Mouse (Mus musculus): ENCODE measurements around the gene Grin2b.
"Not testable (repeated sequence)": the region's sequence is repeated elsewhere in the genome, so short reads cannot be mapped to it uniquely, and the experiment has no call there.

The Grin2b gene

DNA sequence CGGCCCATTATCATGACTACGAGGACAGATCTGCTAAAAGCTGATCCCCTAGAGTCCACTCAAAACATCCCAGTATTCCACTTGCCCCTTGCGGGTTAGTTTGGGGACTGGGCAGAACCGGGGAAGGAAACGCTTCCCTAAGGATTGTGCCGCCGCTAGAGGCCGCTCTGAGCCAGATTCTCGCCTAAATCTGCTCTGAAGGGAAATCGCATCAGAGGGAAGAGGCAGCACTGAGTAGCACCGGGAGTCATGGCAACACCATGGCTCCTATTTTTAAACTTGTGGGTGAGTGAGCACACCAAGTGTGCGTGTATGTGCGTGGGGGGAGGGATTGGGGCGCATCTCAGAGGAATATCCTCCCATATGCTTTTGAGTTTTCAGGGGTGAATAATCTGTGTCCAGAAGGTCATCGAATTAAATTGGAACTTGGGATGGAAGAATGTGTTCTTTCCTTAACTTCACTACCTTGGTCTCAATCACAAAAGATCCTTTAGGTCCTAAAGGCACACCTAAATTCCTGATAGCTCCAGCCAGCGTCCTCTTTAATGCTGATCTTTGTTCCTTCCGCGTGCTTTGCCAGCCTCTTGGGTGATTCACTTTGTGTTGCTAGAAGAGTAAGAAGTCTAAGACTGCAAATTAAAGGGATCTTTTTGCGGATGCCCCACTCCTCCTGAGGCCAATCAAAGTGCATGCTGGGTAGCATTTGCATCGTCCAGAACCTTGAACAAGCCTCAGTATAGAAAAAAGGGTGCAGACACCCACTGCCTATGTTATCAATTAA lies 265.6 kb downstream of the Grin2b start:
- in situ Hi-C loops (cut with MboI; ENCODE audit: low sequenced_read_pairs) = no loop called here

DNA sequence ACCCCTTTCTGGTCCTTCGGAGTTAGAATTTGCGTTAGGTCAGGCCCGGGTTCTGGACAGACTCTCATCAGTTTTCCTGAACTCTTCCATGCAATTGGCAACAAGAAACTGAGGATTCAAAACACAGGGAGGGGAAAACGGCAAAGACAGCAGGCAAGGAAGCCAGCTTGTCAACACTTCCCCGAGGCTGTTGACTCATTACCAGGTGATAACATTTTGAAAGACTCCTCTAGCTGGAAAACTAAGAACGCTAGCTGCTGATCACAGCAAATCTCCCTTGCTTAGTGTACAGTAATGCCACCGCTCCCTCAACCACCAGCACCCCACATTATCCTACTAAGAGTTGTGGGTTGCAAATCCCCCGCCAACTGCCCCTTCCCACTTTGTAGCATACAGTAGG lies 266.2 kb downstream of the Grin2b start:
- in situ Hi-C loops (cut with MboI; ENCODE audit: low sequenced_read_pairs) = no loop called here

DNA sequence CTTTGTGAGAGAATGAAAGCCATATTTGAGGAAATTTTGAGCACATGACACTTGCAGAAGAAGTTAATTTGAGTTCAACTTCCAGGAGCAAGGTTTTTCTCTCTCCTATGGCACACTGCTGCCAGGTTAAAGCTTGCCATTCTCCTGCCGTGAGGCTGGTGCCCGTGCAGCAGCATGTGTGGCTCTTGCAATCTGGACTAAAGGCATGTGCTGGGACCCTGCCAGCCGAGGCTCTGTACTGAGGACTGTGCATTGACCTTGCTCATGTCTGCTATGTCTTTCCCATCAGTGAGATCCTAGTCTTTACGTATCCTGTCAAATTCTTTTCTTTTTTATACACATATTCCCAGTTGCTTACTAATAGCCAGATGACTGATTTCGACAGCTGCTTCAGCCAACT lies 268.9 kb downstream of the Grin2b start:
- in situ Hi-C loops (cut with MboI; ENCODE audit: low sequenced_read_pairs) = no loop called here

DNA sequence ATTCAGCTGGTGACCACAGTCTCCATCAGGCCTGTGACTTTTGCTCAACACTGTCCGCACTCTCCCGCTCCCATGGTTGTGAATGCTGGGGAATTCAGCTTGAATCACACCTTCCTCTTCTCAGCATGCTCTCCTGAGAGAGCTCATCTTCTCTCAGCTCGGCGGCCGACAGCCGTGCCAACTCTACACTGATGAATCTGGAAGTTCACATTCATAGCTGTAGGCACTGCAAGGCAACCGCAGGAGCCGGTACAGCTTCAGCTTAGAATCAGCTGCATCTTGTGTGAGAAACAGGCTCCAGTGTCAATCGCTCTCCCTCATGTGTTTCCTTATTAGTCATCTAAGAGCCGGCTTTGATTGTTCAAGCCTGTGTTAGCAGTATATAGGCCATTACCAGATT lies 272.9 kb downstream of the Grin2b start:
- in situ Hi-C loops (cut with MboI; ENCODE audit: low sequenced_read_pairs) = no loop called here

DNA sequence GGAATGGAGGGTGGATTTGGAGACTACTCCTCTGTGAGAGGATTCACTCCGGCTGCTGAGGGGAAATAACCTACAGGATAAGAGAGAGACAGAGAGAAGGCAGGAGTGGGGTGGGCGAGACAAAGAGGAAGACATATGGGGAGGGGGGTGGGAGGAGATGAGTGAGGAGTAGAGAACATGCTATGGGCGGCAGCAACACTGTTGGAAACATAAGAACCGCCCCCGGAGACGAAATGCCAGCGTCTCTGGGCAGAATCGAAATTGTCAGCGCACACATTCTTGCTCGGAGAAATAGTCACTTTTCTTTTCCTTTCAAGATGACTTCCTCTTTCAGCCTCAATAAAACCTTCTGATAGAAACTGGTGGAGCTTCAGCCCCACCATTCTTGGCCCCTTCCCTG lies 274.1 kb downstream of the Grin2b start:
- in situ Hi-C loops (cut with MboI; ENCODE audit: low sequenced_read_pairs) = no loop called here

DNA sequence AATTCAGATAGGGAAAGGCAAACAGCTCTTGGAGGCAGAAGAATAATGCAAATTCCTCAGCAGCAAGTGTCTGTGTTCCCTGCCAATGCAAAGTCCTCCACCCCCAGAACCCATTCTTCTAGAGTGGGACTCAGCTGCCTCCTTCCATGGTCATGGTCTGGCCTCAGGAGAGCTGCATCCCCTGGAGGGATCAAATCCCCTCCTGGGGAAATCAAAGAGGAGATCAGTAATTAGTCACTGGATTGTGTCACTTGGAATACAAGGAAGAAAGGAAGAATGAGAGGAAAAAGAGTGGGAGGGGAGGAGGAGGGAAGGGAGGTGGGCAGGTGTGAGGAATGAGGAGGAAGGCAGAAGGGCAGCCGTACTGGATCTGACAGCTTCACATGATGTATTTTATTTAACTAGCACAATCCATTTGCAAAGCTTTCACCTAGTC lies 278.5 kb downstream of the Grin2b start:
- in situ Hi-C loops (cut with MboI; ENCODE audit: low sequenced_read_pairs) = no loop called here

DNA sequence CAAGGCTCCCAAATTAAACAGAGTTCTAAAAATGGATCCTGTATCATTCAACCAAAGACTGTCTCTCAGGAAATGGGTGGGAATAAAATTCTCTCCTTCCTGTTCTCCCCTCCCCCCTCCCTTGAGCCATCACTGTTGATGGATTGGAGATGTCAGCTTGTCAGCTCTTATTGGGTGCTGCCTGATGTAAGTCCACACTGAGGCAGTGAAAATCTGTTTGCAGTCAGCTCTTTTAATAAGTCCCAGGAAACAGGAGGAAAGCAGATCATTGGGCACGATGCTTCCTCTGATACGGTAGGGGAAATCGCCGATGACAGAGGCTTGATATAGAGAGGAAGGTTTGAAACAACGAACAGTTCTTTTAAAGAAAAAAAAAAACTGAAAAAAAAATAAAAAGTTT lies 290.7 kb downstream of the Grin2b start:
- in situ Hi-C loops (cut with MboI; ENCODE audit: low sequenced_read_pairs) = no loop called here

DNA sequence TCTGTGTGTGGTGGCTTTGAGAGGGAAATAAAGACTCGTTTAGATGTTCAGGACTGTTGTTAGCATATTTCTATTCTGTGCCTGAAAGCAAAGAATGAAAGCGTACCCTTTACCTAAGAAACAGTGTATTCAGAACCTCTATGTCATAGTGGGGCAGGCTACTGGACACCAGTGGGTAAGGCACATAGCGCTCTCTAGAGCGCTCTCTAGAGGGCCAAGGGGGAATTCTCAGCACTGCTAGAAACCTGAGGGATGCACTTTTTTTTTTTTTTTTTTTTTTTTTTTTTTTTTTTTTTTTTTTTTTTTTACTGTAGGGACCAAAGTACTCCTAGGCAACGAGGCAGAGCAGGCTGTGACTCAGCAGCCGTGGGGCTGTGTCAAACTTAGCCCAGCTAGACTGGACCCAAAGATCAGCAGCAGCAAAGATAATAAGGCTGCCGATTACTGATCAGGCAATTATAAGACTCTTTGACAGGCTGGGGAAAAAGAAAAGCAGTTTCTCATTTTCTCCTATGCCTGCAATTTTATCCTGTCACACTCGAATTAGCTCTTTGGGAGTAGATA lies 297.1 kb downstream of the Grin2b start:
- in situ Hi-C loops (cut with MboI; ENCODE audit: low sequenced_read_pairs) = no loop called here

DNA sequence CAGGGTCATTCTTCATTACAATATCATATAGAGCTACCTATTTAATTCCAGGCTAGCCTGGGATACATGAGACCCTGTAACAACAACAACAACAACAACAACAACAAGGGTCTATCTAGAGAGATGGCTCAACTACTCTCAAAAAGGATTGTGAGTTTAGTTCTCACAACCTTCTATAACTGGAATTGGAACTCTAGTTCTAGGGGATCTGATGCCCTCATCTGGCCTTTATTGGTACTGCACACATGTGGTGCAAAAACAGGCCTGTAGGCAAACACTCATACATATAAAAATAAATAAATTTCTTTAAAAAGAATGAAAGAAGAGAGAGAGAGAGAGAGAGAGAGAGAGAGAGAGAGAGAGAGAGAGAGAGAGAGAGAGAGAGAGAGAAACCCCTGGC lies 298.7 kb downstream of the Grin2b start:
- in situ Hi-C loops (cut with MboI; ENCODE audit: low sequenced_read_pairs) = no loop called here

DNA sequence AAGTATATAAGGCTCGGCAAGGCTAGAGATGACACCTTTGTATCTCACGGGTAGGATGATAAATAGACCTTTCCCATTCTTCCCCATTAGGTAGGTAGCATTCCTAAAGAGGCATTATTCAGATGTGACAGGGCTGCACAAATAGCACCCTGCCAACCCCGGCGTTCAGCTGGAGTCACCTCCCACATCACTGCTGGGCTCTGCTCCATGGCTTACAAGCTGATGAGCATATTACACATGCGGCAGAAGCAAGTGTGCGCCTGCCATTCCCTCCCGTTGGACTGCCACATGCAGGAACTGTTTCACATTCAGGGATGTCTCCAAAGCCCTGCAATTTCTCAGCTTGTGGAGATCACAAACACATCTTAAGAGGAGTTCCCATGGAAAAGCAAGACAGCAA lies 307.5 kb downstream of the Grin2b start:
- in situ Hi-C loops (cut with MboI; ENCODE audit: low sequenced_read_pairs) = no loop called here

DNA sequence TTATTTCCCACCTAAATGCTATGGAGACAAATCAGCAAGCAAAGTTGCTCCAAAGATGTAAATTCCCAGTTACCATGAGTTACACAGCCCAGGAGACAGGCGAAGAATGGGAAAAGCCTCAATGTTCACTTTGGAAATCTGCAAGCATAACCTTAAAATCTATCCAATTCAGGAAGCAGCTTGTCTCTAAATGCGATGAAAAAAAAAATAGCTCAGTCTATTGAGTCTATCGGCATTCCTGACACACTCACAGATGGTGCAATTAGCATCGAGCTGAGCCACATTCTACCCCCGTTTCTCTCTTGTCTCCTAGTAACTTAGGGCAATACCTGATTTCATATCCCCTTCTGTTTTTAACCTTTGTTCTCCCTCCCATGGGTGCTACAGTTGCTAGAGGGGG lies 309.3 kb downstream of the Grin2b start:
- in situ Hi-C loops (cut with MboI; ENCODE audit: low sequenced_read_pairs) = no loop called here

DNA sequence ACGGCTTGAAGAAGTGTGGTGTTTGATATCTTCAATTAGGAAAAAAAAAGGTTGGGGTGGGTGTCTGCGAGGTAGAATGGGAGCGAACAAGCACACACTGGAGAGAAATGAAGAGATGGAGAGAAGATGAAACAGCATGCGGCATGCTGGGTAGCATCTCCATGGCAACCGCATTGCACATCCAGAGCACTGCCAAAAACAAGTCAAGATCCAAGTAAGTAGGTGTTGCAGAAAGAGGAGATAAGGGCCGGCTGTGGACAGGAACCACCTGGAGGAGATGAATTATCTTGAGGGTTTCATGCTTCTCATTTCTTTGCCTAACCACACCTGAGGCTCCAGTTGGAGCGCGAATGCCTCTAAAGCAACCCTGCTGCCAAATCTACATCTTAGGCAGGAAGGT lies 313.8 kb downstream of the Grin2b start:
- in situ Hi-C loops (cut with MboI; ENCODE audit: low sequenced_read_pairs) = no loop called here

DNA sequence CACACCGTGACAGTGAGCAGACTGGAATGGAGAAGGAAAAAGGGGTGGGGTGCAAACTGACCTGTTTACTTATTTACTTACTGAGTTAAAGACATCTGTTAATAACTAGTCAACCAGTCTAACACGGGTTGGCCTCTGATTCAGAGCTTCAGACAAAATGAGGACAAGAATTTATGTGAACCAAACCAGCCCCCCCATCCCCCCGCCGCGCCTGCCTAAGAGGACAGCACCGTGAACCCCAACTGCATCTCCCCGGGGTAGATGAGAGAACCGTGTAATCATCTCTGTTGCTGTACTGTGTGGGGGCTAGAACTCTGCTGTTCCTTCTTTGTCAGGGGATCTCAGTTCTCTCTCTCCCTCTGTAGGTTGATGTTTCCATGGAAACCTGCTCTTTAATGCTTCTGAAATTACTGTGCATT lies 319.1 kb downstream of the Grin2b start:
- in situ Hi-C loops (cut with MboI; ENCODE audit: low sequenced_read_pairs) = no loop called here

DNA sequence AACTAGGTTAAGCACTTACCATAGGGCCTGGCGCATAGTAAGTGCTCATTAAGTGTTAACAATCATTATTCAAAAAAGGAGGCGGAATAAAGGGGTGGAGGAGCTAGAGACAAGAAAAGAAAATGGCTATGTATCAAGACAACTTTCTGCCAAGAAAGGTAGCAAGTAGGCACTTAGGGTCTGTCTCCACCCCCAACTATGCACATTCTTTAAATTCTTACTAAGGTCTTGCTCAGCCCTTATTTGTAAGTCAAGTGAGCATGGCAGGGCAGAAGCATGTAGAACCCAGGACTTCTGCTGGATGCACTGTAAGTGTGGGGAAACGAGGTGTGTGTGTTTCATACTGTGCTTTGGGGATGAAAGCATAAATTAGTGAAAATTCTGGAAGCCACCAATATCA lies 329.6 kb downstream of the Grin2b start:
- in situ Hi-C loops (cut with MboI; ENCODE audit: low sequenced_read_pairs) = no loop called here

DNA sequence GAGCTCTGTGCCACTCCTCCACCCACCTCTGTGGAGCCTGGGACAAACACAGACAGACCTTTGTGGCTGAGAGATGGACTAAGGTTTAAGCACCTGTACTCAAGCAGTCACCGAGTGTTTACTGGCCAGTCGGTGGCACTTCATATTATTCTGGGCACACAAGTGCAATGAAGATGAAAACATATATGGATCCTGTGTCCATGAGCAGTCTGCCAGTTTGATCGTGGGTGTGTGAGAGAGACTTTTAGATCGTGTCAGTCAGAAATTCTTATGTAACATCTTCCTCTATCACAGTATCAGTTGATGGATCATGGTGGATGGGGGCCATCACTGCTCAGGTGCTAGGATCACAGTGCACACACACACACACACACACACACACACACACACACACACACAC lies 337.0 kb downstream of the Grin2b start:
- in situ Hi-C loops (cut with MboI; ENCODE audit: low sequenced_read_pairs) = no loop called here

DNA sequence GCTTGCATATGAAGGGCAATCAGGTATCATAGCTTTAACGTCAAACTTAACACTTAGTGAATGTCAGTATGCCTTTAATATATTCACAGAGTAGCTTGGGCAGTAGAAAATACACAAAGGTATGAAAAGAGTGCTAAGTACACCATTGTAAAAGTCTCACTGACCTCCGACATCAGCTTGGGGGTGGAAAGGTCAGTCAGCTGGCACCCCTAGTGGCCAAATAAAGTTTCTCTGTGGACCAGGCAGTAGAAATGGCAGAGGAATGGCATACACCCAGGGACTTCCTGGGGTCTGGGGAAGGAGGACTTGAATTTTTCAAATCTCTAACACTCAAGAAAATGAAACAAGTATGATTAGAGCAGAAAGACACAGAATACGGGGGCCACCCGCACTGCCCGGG lies 339.8 kb downstream of the Grin2b start:
- in situ Hi-C loops (cut with MboI; ENCODE audit: low sequenced_read_pairs) = no loop called here

DNA sequence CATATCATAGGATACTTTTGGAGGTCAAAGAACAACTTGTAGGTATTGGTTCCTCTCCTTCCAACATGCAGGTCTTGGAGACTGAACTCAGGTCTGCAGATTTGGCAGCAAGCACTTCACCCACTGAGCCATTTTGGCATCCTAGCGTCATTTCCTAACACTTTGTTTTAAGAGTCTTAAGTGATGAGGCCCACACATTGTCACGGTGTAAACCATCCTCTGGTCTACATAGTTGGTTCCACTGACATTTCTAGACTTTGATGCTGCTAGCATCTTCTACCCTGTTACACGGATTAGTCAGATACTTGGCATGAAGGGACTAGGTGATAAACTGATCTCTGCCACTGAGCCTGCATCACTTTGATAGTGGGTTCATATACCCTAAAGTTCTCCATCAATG lies 341.3 kb downstream of the Grin2b start:
- in situ Hi-C loops (cut with MboI; ENCODE audit: low sequenced_read_pairs) = no loop called here

DNA sequence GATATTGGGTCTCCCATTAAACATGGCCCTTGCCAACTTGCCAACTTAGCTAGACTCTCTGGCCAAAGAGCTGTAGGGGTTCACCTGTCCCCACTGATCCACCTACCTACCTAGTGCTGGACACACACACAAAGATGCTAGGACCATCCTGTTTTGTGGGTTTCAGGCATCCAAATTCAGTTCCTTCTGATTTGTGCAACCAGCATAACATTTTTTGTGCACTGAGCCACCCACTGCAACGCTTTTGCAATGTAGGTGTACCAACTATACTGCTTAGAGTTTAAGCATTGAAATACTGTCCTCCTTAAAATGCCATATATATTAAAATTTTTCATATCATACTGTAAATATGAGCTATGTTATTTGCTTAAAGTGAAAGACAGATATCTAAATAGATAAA lies 342.3 kb downstream of the Grin2b start:
- in situ Hi-C loops (cut with MboI; ENCODE audit: low sequenced_read_pairs) = no loop called here

DNA sequence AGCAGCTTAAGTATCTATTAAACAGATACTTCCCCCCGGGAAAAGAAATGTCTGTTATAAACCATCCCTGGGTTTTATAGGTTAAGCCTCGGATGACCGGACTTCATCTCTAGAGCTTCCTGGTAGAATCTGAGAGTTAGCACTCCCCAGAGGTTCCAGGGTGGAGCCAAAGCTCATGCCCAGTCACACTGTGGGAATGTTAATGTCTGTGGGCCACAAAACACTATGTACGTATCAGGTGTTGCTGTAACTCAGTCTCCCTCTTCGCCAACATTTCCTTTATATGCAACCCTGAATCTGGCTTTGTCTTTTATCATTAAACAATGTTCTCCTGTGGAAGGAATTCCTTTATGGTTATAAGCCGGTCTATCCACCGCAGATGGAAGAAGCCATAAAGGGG lies 343.9 kb downstream of the Grin2b start:
- in situ Hi-C loops (cut with MboI; ENCODE audit: low sequenced_read_pairs) = no loop called here

DNA sequence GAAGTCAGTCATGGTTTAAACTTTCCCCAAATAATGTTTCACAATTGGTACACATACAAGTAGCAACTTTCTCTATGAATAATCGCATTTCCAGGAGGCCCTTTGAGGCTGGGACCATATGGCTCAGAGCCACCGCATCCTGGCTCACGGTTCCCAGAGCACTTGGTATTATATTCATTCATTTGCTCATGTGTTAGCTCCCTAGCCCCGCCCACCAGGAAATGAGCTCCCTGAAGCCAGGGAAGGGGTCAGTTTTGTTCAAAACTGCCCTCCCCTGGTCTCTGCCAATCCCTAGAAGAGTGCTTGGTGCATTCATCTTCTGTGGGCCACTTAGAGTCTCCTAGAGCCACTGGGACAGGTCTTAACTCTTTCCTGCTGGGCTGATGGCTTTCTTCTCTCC lies 344.3 kb downstream of the Grin2b start:
- in situ Hi-C loops (cut with MboI; ENCODE audit: low sequenced_read_pairs) = no loop called here

DNA sequence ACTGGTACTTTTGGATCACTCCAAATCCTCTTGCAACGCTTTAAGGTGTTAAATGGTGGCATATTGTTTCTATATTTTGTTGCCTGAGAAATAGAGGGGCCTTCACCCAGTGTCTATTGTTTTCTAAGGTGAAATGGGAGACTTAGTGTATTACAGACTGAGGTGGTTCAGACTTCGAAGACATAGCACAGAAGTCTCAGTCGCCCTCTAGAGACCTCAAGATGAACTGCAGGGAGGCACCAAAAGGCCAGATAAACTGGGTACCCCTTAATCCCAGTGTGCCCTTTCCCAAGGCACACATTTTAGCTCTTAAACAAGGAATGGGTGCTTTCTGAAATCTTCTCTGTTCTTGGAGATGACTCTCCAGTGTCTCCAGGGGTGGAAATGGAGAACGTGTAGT lies 345.4 kb downstream of the Grin2b start:
- in situ Hi-C loops (cut with MboI; ENCODE audit: low sequenced_read_pairs) = no loop called here

DNA sequence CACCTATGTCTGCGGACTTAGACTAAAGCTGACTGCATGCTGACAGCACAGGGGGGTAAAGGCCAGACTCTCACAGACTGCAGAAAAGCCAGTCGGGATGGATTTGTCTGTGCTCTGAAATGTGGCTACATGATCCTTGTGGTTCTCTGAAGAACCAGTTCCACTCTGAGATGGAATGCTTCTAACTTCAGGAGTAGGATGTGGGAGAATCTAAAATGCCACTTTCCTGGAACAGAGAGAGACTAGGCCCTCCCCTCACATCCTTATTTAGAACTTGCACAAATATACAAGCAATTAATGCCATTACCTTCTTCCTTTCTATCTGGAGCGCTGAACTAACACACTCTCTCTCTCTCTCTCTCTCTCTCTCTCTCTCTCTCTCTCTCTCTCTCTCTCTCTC lies 346.0 kb downstream of the Grin2b start:
- in situ Hi-C loops (cut with MboI; ENCODE audit: low sequenced_read_pairs) = no loop called here

DNA sequence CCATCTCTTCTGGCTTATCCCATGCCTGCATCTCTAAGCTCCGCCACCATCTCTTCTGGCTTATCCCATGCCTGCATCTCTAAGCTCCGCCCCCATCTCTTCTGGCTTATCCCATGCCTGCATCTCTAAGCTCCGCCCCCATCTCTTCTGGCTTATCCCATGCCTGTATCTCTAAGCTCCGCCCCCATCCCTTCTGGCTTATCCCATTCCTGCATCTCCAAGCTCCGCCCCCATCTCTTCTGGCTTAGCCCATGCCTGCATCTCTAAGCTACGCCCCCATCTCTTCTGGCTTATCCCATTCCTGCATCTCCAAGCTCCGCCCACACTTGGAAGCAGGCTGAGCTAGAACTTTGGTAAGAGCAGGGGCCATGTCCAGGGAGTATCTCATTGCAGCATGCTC lies 346.5 kb downstream of the Grin2b start:
- in situ Hi-C loops (cut with MboI; ENCODE audit: low sequenced_read_pairs) = not testable (repeated sequence)
